Mouse (Mus musculus): ENCODE measurements around the gene Prlhr. TPM values are rescaled to one million over a fixed set of nuclear protein-coding genes. Genes with fewer than 3 reads are reported as not detected.

Prlhr gene
- polyA plus RNA-seq, 1 experiment from 2014 or later, result not detected

- no peak overlapping the region for H3K27ac ChIP-seq
- peak; percentile 84 for ATAC-seq (ENCODE audit: low FRiP score, low read depth)
- H3K36me3 ChIP-seq, result no peaks in the 10 kb centered on the region
- H3K4me3 ChIP-seq, result peak overlapping the region; percentile 32
- peaks cover 42% of the 10 kb centered on the region for H3K27me3 ChIP-seq (replicated peaks)
- WGBS, result 2% methylated on average over 41 of the region's 41 CpGs
- peaks cover 18% of the 10 kb centered on the region; the same call in 1 of the 2 replicates for H3K4me1 ChIP-seq
- H3K9me3 ChIP-seq, result no peaks in the 10 kb centered on the region
- peak overlapping the region; percentile 67 for H3K4me2 ChIP-seq (replicated peaks)
- 0 out of 2 replicates have a peak overlapping the region, but pooled peaks have one; percentile 36 for H3K9ac ChIP-seq
These were observed 1.0 kb downstream of the Prlhr start for GRCm38 (mm10) chr19:60466953-60467570.

GRCm38 (mm10) chr19:60465726-60466125 lies 2.4 kb downstream of the Prlhr start:
- no peak for ATAC-seq (ENCODE audit: low FRiP score, low read depth)
- H3K9ac ChIP-seq, result no peak overlapping the region
- H3K4me3 ChIP-seq, result no peak overlapping the region
- peaks cover 18% of the 10 kb centered on the region; the same call in 1 of the 2 replicates for H3K4me1 ChIP-seq
- no peaks in the 10 kb centered on the region for H3K36me3 ChIP-seq
- H3K4me2 ChIP-seq (replicated peaks), result no peak overlapping the region
- H3K9me3 ChIP-seq, result no peaks in the 10 kb centered on the region
- peaks cover 42% of the 10 kb centered on the region for H3K27me3 ChIP-seq (replicated peaks)
- no peak overlapping the region for H3K27ac ChIP-seq
- 69% methylated on average over 2 of the region's 2 CpGs for WGBS

- Histone ChIP-seq H3K27ac (no peak overlapping the region), H3K9ac (no peak overlapping the region), H3K36me3 (no peaks in the 10 kb centered on the region), H3K9me3 (no peaks in the 10 kb centered on the region), H3K4me2 (replicated peaks) (no peak overlapping the region), H3K27me3 (replicated peaks) (peaks cover 27% of the 10 kb centered on the region), H3K4me1 (peaks cover 17% of the 10 kb centered on the region; the same call in 1 of the 2 replicates), H3K4me3 (no peak overlapping the region)
- no peak for ATAC-seq (ENCODE audit: low FRiP score, low read depth)
- 56% methylated on average over 3 of the region's 3 CpGs for WGBS
These were observed 4.2 kb downstream of the Prlhr start for GRCm38 (mm10) chr19:60463896-60464295.

GRCm38 (mm10) chr19:60463440-60463839 lies 4.7 kb downstream of the Prlhr start:
- Histone ChIP-seq H3K27ac (no peak overlapping the region), H3K9ac (no peak overlapping the region), H3K36me3 (no peaks in the 10 kb centered on the region), H3K4me3 (no peak overlapping the region), H3K4me2 (replicated peaks) (no peak overlapping the region), H3K9me3 (no peaks in the 10 kb centered on the region), H3K4me1 (peaks cover 12% of the 10 kb centered on the region; the same call in 1 of the 2 replicates), H3K27me3 (replicated peaks) (peaks cover 22% of the 10 kb centered on the region)
- WGBS, result 88% methylated on average over 3 of the region's 3 CpGs
- no peak for ATAC-seq (ENCODE audit: low FRiP score, low read depth)

GRCm38 (mm10) chr19:60461476-60461875 lies 6.6 kb downstream of the Prlhr start:
- no peak overlapping the region for H3K4me2 ChIP-seq (replicated peaks)
- no peak for ATAC-seq (ENCODE audit: low FRiP score, low read depth)
- H3K4me1 ChIP-seq, result no peaks in the 10 kb centered on the region
- no peak overlapping the region for H3K27ac ChIP-seq
- H3K9me3 ChIP-seq, result no peaks in the 10 kb centered on the region
- peaks cover 4% of the 10 kb centered on the region for H3K27me3 ChIP-seq (replicated peaks)
- H3K9ac ChIP-seq, result no peak overlapping the region
- WGBS, result 69% methylated on average over 2 of the region's 2 CpGs
- no peaks in the 10 kb centered on the region for H3K36me3 ChIP-seq
- no peak overlapping the region for H3K4me3 ChIP-seq

- Histone ChIP-seq H3K4me1 (no peaks in the 10 kb centered on the region), H3K27ac (no peak overlapping the region), H3K9me3 (no peaks in the 10 kb centered on the region), H3K4me3 (no peak overlapping the region), H3K4me2 (replicated peaks) (no peak overlapping the region), H3K9ac (no peak overlapping the region), H3K36me3 (no peaks in the 10 kb centered on the region), H3K27me3 (replicated peaks) (no peaks in the 10 kb centered on the region)
- WGBS, result 68% methylated on average over 3 of the region's 3 CpGs
- no peak for ATAC-seq (ENCODE audit: low FRiP score, low read depth)
These were observed 8.4 kb downstream of the Prlhr start for GRCm38 (mm10) chr19:60459680-60460079.

- H3K4me1 ChIP-seq, result no peaks in the 10 kb centered on the region
- 86% methylated on average over 2 of the region's 2 CpGs for WGBS
- H3K27ac ChIP-seq, result no peak overlapping the region
- H3K9ac ChIP-seq, result no peak overlapping the region
- H3K4me2 ChIP-seq (replicated peaks), result no peak overlapping the region
- H3K9me3 ChIP-seq, result no peaks in the 10 kb centered on the region
- H3K27me3 ChIP-seq (replicated peaks), result no peaks in the 10 kb centered on the region
- ATAC-seq (ENCODE audit: low FRiP score, low read depth), result no peak
- H3K4me3 ChIP-seq, result no peak overlapping the region
- no peaks in the 10 kb centered on the region for H3K36me3 ChIP-seq
These were observed 9.0 kb downstream of the Prlhr start for GRCm38 (mm10) chr19:60459071-60459470.

- no peaks in the 10 kb centered on the region for H3K36me3 ChIP-seq
- 83% methylated on average over 1 of the region's 1 CpGs for WGBS
- no peak overlapping the region for H3K4me3 ChIP-seq
- H3K27me3 ChIP-seq (replicated peaks), result no peaks in the 10 kb centered on the region
- H3K4me1 ChIP-seq, result no peaks in the 10 kb centered on the region
- H3K9ac ChIP-seq, result no peak overlapping the region
- no peak overlapping the region for H3K4me2 ChIP-seq (replicated peaks)
- no peak overlapping the region for H3K27ac ChIP-seq
- no peak for ATAC-seq (ENCODE audit: low FRiP score, low read depth)
- no peaks in the 10 kb centered on the region for H3K9me3 ChIP-seq
These were observed 12.3 kb downstream of the Prlhr start for GRCm38 (mm10) chr19:60455791-60456190.

GRCm38 (mm10) chr19:60440531-60440930 lies 27.6 kb downstream of the Prlhr start:
- Histone ChIP-seq H3K27me3 (replicated peaks) (no peaks in the 10 kb centered on the region), H3K36me3 (no peaks in the 10 kb centered on the region), H3K27ac (no peak overlapping the region), H3K4me2 (replicated peaks) (no peak overlapping the region), H3K4me1 (no peaks in the 10 kb centered on the region), H3K4me3 (no peak overlapping the region), H3K9ac (no peak overlapping the region), H3K9me3 (no peaks in the 10 kb centered on the region)
- ATAC-seq (ENCODE audit: low FRiP score, low read depth), result no peak

GRCm38 (mm10) chr19:60440083-60440482 lies 28.0 kb downstream of the Prlhr start:
- H3K4me1 ChIP-seq, result no peaks in the 10 kb centered on the region
- no peak overlapping the region for H3K27ac ChIP-seq
- no peaks in the 10 kb centered on the region for H3K36me3 ChIP-seq
- H3K27me3 ChIP-seq (replicated peaks), result no peaks in the 10 kb centered on the region
- no peak overlapping the region for H3K4me2 ChIP-seq (replicated peaks)
- WGBS, result 74% methylated on average over 5 of the region's 5 CpGs
- H3K9me3 ChIP-seq, result no peaks in the 10 kb centered on the region
- ATAC-seq (ENCODE audit: low FRiP score, low read depth), result no peak
- no peak overlapping the region for H3K9ac ChIP-seq
- H3K4me3 ChIP-seq, result no peak overlapping the region

GRCm38 (mm10) chr19:60437566-60438241 lies 30.4 kb downstream of the Prlhr start:
- Histone ChIP-seq H3K4me2 (replicated peaks) (no peak overlapping the region), H3K4me1 (no peaks in the 10 kb centered on the region), H3K27me3 (replicated peaks) (no peaks in the 10 kb centered on the region), H3K4me3 (no peak overlapping the region), H3K9me3 (no peaks in the 10 kb centered on the region), H3K36me3 (no peaks in the 10 kb centered on the region), H3K27ac (no peak overlapping the region), H3K9ac (no peak overlapping the region)
- 56% methylated on average over 6 of the region's 6 CpGs for WGBS
- ATAC-seq (ENCODE audit: low FRiP score, low read depth), result no peak

- Histone ChIP-seq H3K4me2 (replicated peaks) (no peak overlapping the region), H3K9ac (no peak overlapping the region), H3K4me1 (no peaks in the 10 kb centered on the region), H3K36me3 (no peaks in the 10 kb centered on the region), H3K4me3 (no peak overlapping the region), H3K27me3 (replicated peaks) (no peaks in the 10 kb centered on the region), H3K9me3 (no peaks in the 10 kb centered on the region), H3K27ac (no peak overlapping the region)
- 87% methylated on average over 6 of the region's 6 CpGs for WGBS
- ATAC-seq (ENCODE audit: low FRiP score, low read depth), result no peak
These were observed 35.6 kb downstream of the Prlhr start for GRCm38 (mm10) chr19:60432347-60433129.

Measured in neural tube, embryonic 12.5 days (tissue).